Mouse (Mus musculus) liver, postnatal 0 days (tissue): ENCODE results near the gene Smim13.

ENCODE experiments used
- CTCF ChIP-seq: sonication (generic); IDR thresholded peaks from 2 replicates; pipeline ENCODE4 v1.5.1; 2016; ENCODE audit warnings: antibody characterized with exemption, low read depth
- EP300 ChIP-seq: IDR thresholded peaks from 2 replicates; pipeline ENCODE4 v1.6.1; 2016; ENCODE audit warnings: antibody characterized with exemption, low read depth, mild to moderate bottlenecking

DNA sequence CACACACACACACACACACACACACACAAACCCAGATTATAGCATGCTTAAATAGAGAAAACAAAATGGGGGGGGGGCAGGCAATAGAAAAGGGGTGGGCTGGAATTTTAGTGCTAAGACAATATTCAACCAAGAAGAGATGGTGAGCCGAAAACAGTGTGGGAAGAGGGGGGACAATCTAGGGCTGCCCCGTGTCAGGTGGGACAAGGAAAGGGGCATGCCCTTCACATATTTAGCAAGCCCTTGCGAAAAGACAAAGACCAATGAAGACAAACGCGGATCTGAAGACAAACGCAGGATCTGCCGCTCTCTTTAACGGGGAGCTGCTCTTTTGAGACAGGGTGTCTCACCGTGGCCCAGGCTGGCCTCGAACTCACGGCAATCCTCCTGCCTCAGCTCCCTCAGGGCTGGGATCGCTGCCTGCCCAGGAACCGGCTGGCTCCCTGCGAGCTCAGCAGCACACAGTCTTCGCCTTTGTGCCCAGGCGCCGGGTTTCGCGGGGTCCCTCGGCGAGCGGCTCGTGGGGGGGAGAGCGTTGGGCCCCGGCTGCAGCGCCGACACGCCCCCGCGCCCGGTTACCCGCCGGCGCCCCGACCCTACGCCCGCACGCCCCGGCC lies 29.8 kb upstream of the Smim13 start:
- no peak for TF ChIP-seq CTCF
- TF ChIP-seq EP300, result no peak
